Mouse (Mus musculus) cortical plate, adult 2 months (tissue): ENCODE measurements around the gene E130309D02Rik. TPM values are rescaled to one million over a fixed set of nuclear protein-coding genes. Genes with fewer than 3 reads are reported as not detected.

Experiments used
- H3K27ac ChIP-seq: fragments of 200-500 bp; 2 replicates; pipeline ENCODE4 v1.5.1; 2012; ENCODE audit warnings: low read length, control low read depth, inconsistent platforms; ENCODE audit not compliant: insufficient read depth
- H3K4me1 ChIP-seq: fragments of 200-500 bp; 2 replicates; pipeline ENCODE4 v1.6.1; 2011; ENCODE audit warnings: low read length; ENCODE audit not compliant: control insufficient read depth, insufficient read depth
- H3K4me3 ChIP-seq: fragments of 200-500 bp; 2 replicates; pipeline ENCODE4 v1.5.1; 2011; ENCODE audit warnings: mild to moderate bottlenecking, low read length, control low read depth; ENCODE audit not compliant: insufficient read depth
- CTCF ChIP-seq: fragments of 200-500 bp; IDR thresholded peaks from 2 replicates; pipeline ENCODE4 v1.5.1; 2011; ENCODE audit warnings: mild to moderate bottlenecking, control low read depth, low read length; ENCODE audit not compliant: insufficient read depth; ENCODE audit errors: extremely low read depth
- POLR2A ChIP-seq: fragments of 200-500 bp; IDR thresholded peaks from 2 replicates; pipeline ENCODE4 v1.6.1; 2011; ENCODE audit warnings: mild to moderate bottlenecking, low read length, control low read depth; ENCODE audit not compliant: insufficient read depth; ENCODE audit errors: extremely low read depth
- polyA plus RNA-seq: library from polyadenylated mRNA; depleted of rRNA; stranded (reverse); fragments of >200 nt; gene quantifications from 2 replicates; pipeline ENCODE4 v1.2.3, GENCODE M21; 2012

E130309D02Rik gene
- polyA plus RNA-seq, 1 experiment: 16.3 TPM

- no peak overlapping the region for H3K27ac ChIP-seq
- H3K4me3 ChIP-seq: no peak overlapping the region
- peaks cover 7% of the 10 kb centered on the region for H3K4me1 ChIP-seq
- no peak for TF ChIP-seq CTCF
- TF ChIP-seq POLR2A: no peak
Measured at GRCm38 (mm10) chr5:143272108-143272507, 43.1 kb downstream of the E130309D02Rik start.

GRCm38 (mm10) chr5:143271642-143272041 is 43.5 kb downstream of the E130309D02Rik start:
- TF ChIP-seq CTCF (no peak), POLR2A (no peak)
- Histone ChIP-seq H3K27ac (0 out of 2 replicates have a peak overlapping the region, but pooled peaks have one; percentile 6), H3K4me1 (peaks cover 7% of the 10 kb centered on the region), H3K4me3 (no peak overlapping the region; the same call in 1 of the 2 replicates)

GRCm38 (mm10) chr5:143270151-143270519 is 45.0 kb downstream of the E130309D02Rik start:
- TF ChIP-seq CTCF (no peak), POLR2A (no peak)
- peak overlapping the region; percentile 75 for H3K4me3 ChIP-seq
- peak overlapping the region; percentile 97 for H3K27ac ChIP-seq
- H3K4me1 ChIP-seq: peaks cover 7% of the 10 kb centered on the region

- peak within 1 kb of the TSS; percentile 75 for H3K4me3 ChIP-seq
- peak; percentile 90 for TF ChIP-seq POLR2A
- TF ChIP-seq CTCF: no peak
- peaks cover 7% of the 10 kb centered on the region for H3K4me1 ChIP-seq
- H3K27ac ChIP-seq: peak within 1 kb of the TSS; percentile 97
Measured at GRCm38 (mm10) chr5:143269363-143270150, 45.6 kb downstream of the E130309D02Rik start, which contains the start of gene Zfp316. Gene Zfp316, minus strand, starts transcription at chr5:143270022.

DNA sequence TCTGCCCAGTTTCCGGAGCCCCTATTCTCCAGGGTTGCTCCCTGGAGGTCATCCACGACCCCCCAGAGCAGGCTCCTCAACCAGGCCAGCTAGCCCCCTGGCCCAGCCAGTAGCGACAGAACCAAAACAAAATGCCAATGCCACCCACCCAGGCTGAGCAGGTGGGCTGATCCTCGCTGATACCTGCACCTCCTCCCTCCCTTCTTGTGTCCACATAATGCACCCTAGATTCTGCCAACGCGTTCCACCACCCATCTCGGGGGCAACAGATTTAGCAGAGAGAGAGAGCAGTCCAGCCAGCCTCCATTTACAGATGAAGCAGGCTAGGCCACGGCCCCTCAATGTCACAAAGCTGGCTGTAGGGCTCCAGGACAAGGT is 46.2 kb downstream of the E130309D02Rik start:
- Histone ChIP-seq H3K27ac (peak overlapping the region; percentile 97), H3K4me1 (peaks cover 7% of the 10 kb centered on the region), H3K4me3 (peak overlapping the region; percentile 75)
- TF ChIP-seq CTCF: no peak
- TF ChIP-seq POLR2A: no peak

GRCm38 (mm10) chr5:143266794-143267193 is 48.4 kb downstream of the E130309D02Rik start:
- peaks cover 11% of the 10 kb centered on the region for H3K4me1 ChIP-seq
- H3K27ac ChIP-seq: no peak overlapping the region
- TF ChIP-seq POLR2A (no peak), CTCF (no peak)
- H3K4me3 ChIP-seq: no peak overlapping the region

DNA sequence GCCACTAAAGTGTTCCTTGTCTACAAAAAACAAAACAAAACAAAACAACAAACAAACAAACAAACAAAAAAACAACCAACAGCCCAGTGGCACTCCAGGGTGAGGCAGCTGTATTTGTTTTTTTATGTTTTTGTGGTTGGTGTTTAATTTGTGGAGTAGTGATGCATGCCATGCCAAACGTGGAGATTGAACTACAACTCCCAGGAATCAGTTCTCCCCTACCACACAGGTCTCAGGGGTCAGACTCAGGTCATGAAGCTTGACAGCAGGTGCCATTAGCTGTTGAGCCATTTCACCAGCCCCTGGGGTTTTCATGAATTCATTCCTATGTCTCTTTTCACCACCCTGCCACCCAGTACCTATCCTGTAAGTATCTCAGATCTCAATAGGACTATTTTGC is 49.8 kb downstream of the E130309D02Rik start:
- Histone ChIP-seq H3K27ac (no peak overlapping the region), H3K4me3 (no peak overlapping the region), H3K4me1 (peaks cover 9% of the 10 kb centered on the region)
- TF ChIP-seq CTCF (no peak), POLR2A (no peak)

- no peak for TF ChIP-seq CTCF
- TF ChIP-seq POLR2A: no peak
- no peak overlapping the region for H3K4me3 ChIP-seq
- H3K27ac ChIP-seq: no peak overlapping the region
- H3K4me1 ChIP-seq: peaks cover 9% of the 10 kb centered on the region
Measured at GRCm38 (mm10) chr5:143264689-143265088, 50.5 kb downstream of the E130309D02Rik start.

- Histone ChIP-seq H3K4me3 (no peak overlapping the region), H3K4me1 (peaks cover 6% of the 10 kb centered on the region), H3K27ac (peak overlapping the region; percentile 10; the same call in 1 of the 2 replicates)
- TF ChIP-seq CTCF (no peak), POLR2A (no peak)
Measured at GRCm38 (mm10) chr5:143261636-143262035, 53.5 kb downstream of the E130309D02Rik start.

DNA sequence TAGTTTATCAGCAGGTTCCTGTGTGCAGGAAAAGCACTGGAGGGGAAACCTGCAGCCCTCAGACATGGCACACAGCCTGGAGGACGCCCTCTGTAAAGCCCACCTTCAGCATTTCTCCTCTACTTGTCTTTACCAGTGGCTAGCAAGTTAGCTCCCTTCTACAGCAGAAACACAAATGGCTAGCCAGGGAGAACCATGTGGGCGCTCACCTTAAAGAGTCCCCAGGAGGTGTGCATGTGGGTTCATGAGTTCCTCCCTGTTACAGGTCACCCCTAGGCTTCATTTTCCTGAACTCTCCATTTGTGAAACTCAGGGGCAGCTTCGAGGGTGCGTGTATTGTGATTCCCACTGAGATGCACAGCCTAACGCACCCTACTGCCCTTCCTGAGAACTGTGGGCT is 59.4 kb downstream of the E130309D02Rik start:
- H3K4me1 ChIP-seq: no peaks in the 10 kb centered on the region; the same call in 1 of the 2 replicates
- no peak overlapping the region for H3K4me3 ChIP-seq
- TF ChIP-seq POLR2A (no peak), CTCF (no peak)
- H3K27ac ChIP-seq: no peak overlapping the region

- TF ChIP-seq CTCF (no peak), POLR2A (no peak)
- Histone ChIP-seq H3K27ac (no peak overlapping the region), H3K4me1 (no peaks in the 10 kb centered on the region), H3K4me3 (no peak overlapping the region)
Measured at GRCm38 (mm10) chr5:143255131-143255519, 60.0 kb downstream of the E130309D02Rik start.
